Mouse (Mus musculus): ENCODE results near the gene Gm28308. TPM values are rescaled to one million over a fixed set of nuclear protein-coding genes. Genes with fewer than 3 reads are reported as not detected.

Gene Gm28308
- not detected in 2 replicates for polyA plus RNA-seq (2016; fragmentation: Nextera tagmentation; extraction: Ambion mirVana)

GRCm38 (mm10) chr6:52213119-52213986 lies at the start of gene Gm28308, which contains the start of gene Hoxa3:
Gene Gm28308 (minus strand): TSS chr6:52213339.
Gene Hoxa3 (minus strand): TSS chr6:52213336.
- Histone ChIP-seq H3K4me2 (replicated peaks) (no peak within 1 kb of the TSS), H3K36me3 (no peaks in the 10 kb centered on the region), H3K4me3 (no peak within 1 kb of the TSS), H3K27ac (no peak within 1 kb of the TSS), H3K9ac (no peak within 1 kb of the TSS), H3K4me1 (peaks cover 5% of the 10 kb centered on the region), H3K27me3 (peaks cover 95% of the 10 kb centered on the region), H3K9me3 (no peaks in the 10 kb centered on the region)
- no peak for ATAC-seq (ENCODE audit: insufficient number of reproducible peaks, insufficient read depth, low FRiP score, low TSS enrichment)
- 3% methylated on average over 38 of the region's 38 CpGs for WGBS

GRCm38 (mm10) chr6:52262463-52263320 lies 49.6 kb upstream of the Gm28308 start:
- Histone ChIP-seq H3K36me3 (no peaks in the 10 kb centered on the region), H3K9ac (no peak overlapping the region), H3K4me1 (peaks cover 4% of the 10 kb centered on the region; the same call in 1 of the 2 replicates), H3K4me3 (no peak overlapping the region), H3K27ac (no peak overlapping the region), H3K27me3 (peaks cover 92% of the 10 kb centered on the region), H3K4me2 (replicated peaks) (no peak overlapping the region), H3K9me3 (no peaks in the 10 kb centered on the region)
- no peak for ATAC-seq (ENCODE audit: insufficient number of reproducible peaks, insufficient read depth, low FRiP score, low TSS enrichment)
- whole genome bisulfite sequencing: 1% methylated on average over 24 of the region's 24 CpGs

- Histone ChIP-seq H3K36me3 (no peaks in the 10 kb centered on the region), H3K4me2 (replicated peaks) (no peak overlapping the region), H3K9ac (no peak overlapping the region), H3K27ac (no peak overlapping the region), H3K4me3 (0 out of 2 replicates have a peak overlapping the region, but pooled peaks have one; percentile 9), H3K9me3 (no peaks in the 10 kb centered on the region), H3K27me3 (peaks cover 92% of the 10 kb centered on the region), H3K4me1 (peaks cover 4% of the 10 kb centered on the region; the same call in 1 of the 2 replicates)
- ATAC-seq (ENCODE audit: insufficient number of reproducible peaks, insufficient read depth, low FRiP score, low TSS enrichment): no peak
- 3% methylated on average over 9 of the region's 9 CpGs for WGBS
Observed at GRCm38 (mm10) chr6:52261751-52262462, 48.8 kb upstream of the Gm28308 start.

GRCm38 (mm10) chr6:52260654-52261575 lies 47.8 kb upstream of the Gm28308 start, which contains the start of gene Hoxa13:
Gene Hoxa13 (minus strand): TSS chr6:52260880.
- peak; percentile 64; the same call in 1 of the 2 replicates for ATAC-seq (ENCODE audit: insufficient number of reproducible peaks, insufficient read depth, low FRiP score, low TSS enrichment)
- H3K27ac ChIP-seq: no peak within 1 kb of the TSS
- no peaks in the 10 kb centered on the region for H3K9me3 ChIP-seq
- peak within 1 kb of the TSS; percentile 34 for H3K4me3 ChIP-seq
- no peaks in the 10 kb centered on the region for H3K36me3 ChIP-seq
- H3K4me2 ChIP-seq (replicated peaks): peak within 1 kb of the TSS; percentile 53
- H3K9ac ChIP-seq: no peak within 1 kb of the TSS
- H3K27me3 ChIP-seq: peaks cover 88% of the 10 kb centered on the region
- under 1% methylated on average over 39 of the region's 72 CpGs for whole genome bisulfite sequencing
- peaks cover 4% of the 10 kb centered on the region; the same call in 1 of the 2 replicates for H3K4me1 ChIP-seq

GRCm38 (mm10) chr6:52259811-52260261 lies 46.7 kb upstream of the Gm28308 start:
- H3K4me2 ChIP-seq (replicated peaks): peak overlapping the region; percentile 53; the same call in 1 of the 2 replicates
- H3K4me1 ChIP-seq: peaks cover 4% of the 10 kb centered on the region; the same call in 1 of the 2 replicates
- peak overlapping the region; percentile 5; the same call in 1 of the 2 replicates for H3K4me3 ChIP-seq
- H3K9ac ChIP-seq: no peak overlapping the region
- H3K27me3 ChIP-seq: peaks cover 86% of the 10 kb centered on the region
- H3K27ac ChIP-seq: no peak overlapping the region
- WGBS: under 1% methylated on average over 39 of the region's 39 CpGs
- ATAC-seq (ENCODE audit: insufficient number of reproducible peaks, insufficient read depth, low FRiP score, low TSS enrichment): no peak
- H3K9me3 ChIP-seq: no peaks in the 10 kb centered on the region
- H3K36me3 ChIP-seq: no peaks in the 10 kb centered on the region

- H3K4me3 ChIP-seq: peak overlapping the region; percentile 5; the same call in 1 of the 2 replicates
- H3K9me3 ChIP-seq: no peaks in the 10 kb centered on the region
- no peaks in the 10 kb centered on the region for H3K36me3 ChIP-seq
- peaks cover 4% of the 10 kb centered on the region; the same call in 1 of the 2 replicates for H3K4me1 ChIP-seq
- H3K4me2 ChIP-seq (replicated peaks): no peak overlapping the region
- no peak for ATAC-seq (ENCODE audit: insufficient number of reproducible peaks, insufficient read depth, low FRiP score, low TSS enrichment)
- H3K27ac ChIP-seq: no peak overlapping the region
- WGBS: under 1% methylated on average over 24 of the region's 25 CpGs
- no peak overlapping the region for H3K9ac ChIP-seq
- H3K27me3 ChIP-seq: peaks cover 82% of the 10 kb centered on the region
Observed at GRCm38 (mm10) chr6:52259081-52259790, 46.1 kb upstream of the Gm28308 start.

GRCm38 (mm10) chr6:52256956-52257355 lies 43.8 kb upstream of the Gm28308 start:
- Histone ChIP-seq H3K4me2 (replicated peaks) (no peak overlapping the region), H3K4me3 (no peak overlapping the region), H3K27ac (no peak overlapping the region), H3K9ac (no peak overlapping the region), H3K27me3 (peaks cover 81% of the 10 kb centered on the region), H3K36me3 (no peaks in the 10 kb centered on the region), H3K9me3 (no peaks in the 10 kb centered on the region), H3K4me1 (peaks cover 8% of the 10 kb centered on the region; the same call in 1 of the 2 replicates)
- under 1% methylated on average over 6 of the region's 6 CpGs for WGBS
- no peak for ATAC-seq (ENCODE audit: insufficient number of reproducible peaks, insufficient read depth, low FRiP score, low TSS enrichment)

GRCm38 (mm10) chr6:52253511-52254500 lies 40.7 kb upstream of the Gm28308 start:
- H3K9ac ChIP-seq: no peak overlapping the region
- ATAC-seq (ENCODE audit: insufficient number of reproducible peaks, insufficient read depth, low FRiP score, low TSS enrichment): no peak
- H3K9me3 ChIP-seq: no peaks in the 10 kb centered on the region
- H3K4me3 ChIP-seq: no peak overlapping the region
- H3K4me1 ChIP-seq: 0 out of 2 replicates have a peak, but pooled peaks cover 4% of the 10 kb centered on the region
- no peak overlapping the region for H3K27ac ChIP-seq
- no peaks in the 10 kb centered on the region for H3K36me3 ChIP-seq
- H3K27me3 ChIP-seq: peaks cover 83% of the 10 kb centered on the region
- no peak overlapping the region for H3K4me2 ChIP-seq (replicated peaks)
- 1% methylated on average over 59 of the region's 59 CpGs for WGBS

GRCm38 (mm10) chr6:52252775-52253376 lies 39.7 kb upstream of the Gm28308 start:
- ATAC-seq (ENCODE audit: insufficient number of reproducible peaks, insufficient read depth, low FRiP score, low TSS enrichment): no peak
- Histone ChIP-seq H3K4me1 (0 out of 2 replicates have a peak, but pooled peaks cover 4% of the 10 kb centered on the region), H3K27me3 (peaks cover 83% of the 10 kb centered on the region), H3K4me3 (no peak overlapping the region), H3K36me3 (no peaks in the 10 kb centered on the region), H3K9me3 (no peaks in the 10 kb centered on the region), H3K27ac (no peak overlapping the region), H3K4me2 (replicated peaks) (no peak overlapping the region), H3K9ac (no peak overlapping the region)
- under 1% methylated on average over 35 of the region's 35 CpGs for WGBS
